Mouse (Mus musculus) liver (tissue): ENCODE data around the gene Nckap1l.

Experiments
- DNase-seq: peaks from one replicate; pipeline ENCODE4 v3.0.0-alpha.2; 2020; ENCODE audit warnings: mixed read lengths

Gene Nckap1l

DNA sequence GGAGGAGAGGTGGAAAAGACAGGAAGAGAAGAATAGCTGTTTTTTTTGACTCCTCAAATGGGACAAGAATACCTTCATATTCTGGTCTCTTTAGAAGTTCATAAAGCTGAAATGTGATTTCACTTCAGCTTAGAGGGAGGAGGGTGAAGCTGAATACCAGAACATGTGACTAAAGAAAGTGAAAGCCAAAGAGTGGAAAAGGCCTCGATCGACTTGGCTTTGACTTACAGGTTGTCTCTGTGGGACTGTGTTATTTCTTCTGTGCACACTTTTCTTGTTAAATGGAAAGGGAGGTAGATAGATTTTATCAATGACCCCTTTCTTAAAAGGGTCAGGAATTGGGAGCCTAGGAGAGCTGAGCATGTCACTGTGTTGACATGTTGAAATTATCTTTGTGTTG is 47.6 kb downstream of the Nckap1l start:
- DNase-seq: no peak

DNA sequence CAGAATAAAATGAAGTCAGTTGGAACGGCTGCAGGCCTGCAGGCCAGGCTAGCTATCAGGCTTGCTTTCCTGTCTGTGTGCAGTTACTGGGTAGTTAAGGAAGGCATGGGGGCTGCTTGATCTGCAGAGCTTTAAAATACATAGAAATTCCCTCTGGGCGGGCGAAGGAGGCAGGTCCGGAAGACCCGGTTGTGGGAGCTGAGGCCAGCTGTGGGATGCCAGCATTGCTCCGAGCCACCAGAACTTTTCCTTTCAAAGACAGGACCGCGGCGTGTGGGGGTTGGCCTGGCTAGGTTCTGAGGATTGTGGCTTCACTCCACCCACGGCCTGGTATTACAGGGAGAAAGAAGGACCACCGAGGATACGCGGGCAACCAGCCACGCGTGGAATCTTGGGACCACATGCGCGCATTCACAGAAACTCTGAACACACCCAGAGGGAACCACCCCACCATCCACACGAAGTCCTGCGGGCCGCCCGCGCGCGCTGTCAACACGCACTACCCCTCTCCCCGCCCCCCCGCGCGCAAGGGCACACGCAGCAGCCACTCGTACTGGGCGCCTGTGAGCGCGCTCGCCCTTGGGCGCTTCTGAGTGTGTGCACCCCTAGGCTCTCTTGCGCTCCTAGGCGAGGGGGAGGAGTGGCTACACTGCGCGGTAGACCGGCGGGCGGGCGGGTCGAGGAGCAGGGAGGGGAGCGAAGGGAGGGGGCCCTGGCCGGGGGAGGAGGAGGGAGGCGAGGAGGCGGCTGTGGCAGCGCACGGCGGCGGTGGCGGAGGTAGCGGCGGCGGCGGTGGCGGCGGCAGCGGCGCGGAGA is 49.0 kb downstream of the Nckap1l start, which contains the start of gene Pde1b:
Gene Pde1b (plus strand): TSS at position 600 of the 816 bp plus-strand sequence.
- DNase-seq: peak; percentile 58

DNA sequence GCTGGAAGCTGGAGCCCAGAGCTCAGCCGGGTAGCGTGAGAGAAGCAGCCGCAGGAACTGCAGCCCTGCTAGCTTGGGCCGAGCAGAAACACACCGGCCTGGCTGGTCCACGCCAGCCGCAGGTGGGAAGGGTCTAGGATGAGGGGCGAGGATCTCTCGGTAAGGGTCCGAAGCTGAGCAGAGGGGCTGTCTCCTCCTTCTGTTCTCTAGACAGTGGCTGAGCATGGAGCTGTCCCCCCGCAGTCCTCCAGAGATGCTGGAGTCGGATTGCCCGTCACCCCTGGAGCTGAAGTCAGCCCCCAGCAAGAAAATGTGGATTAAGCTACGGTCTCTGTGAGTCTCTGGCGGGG is 49.6 kb downstream of the Nckap1l start:
- DNase-seq: no peak

DNA sequence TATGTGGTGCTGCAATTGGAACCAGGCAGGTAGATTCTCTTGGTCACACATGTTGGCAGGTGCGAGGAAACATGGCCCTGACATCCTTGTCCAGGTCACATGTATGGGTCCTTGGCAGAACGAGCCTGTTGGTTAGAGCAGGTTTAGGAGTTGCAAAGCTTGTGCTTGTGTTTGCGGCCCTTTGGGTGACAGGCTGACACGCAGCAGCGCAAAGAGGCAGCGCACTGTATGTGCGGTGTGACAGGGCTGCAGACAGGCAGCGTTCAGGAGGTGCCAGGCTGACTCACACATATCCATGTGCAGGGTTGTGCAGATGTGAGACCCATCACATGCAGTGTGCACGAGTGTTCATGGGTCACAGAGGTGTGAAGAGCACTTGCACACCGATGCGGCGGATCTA is 50.1 kb downstream of the Nckap1l start:
- no peak for DNase-seq

DNA sequence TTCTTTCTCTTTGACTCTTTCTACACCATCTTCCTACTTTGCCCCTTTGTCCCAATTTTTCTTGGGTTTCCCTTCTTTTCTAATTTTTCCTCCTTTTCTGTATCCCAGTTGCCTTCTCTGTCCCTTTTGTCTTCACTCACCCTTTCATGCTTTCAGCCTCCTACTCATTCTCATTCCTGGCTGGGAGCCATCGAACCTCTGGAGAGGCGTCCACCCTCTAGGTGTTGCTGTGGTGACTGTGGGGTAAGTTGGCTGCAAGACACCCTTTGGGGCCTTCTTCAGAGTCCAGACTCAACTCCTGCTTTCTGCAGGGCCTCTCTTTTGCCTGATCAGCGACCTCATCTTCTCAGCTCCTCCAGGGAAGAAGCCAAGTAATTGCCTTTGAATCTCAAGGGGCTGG is 55.7 kb downstream of the Nckap1l start:
- DNase-seq: no peak

DNA sequence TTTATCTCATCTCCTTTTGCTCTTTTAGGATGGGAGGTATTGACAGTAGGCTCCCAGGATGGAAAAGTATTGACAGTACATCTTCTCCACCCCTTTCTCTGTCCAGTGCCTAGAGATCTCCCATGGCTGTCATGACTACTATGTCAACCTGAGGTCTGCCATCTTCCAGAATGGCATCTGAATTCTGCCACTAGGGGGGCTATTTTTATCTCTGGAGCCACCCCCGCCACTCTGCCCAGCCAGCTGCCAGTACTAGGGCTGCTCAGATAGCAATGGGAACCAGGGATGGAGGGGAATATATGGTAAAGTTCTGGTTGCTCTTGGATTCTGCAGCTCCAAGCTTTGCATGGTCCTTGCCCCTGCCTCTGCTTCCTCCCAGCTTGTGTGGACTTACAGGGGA is 58.1 kb downstream of the Nckap1l start:
- DNase-seq: no peak

DNA sequence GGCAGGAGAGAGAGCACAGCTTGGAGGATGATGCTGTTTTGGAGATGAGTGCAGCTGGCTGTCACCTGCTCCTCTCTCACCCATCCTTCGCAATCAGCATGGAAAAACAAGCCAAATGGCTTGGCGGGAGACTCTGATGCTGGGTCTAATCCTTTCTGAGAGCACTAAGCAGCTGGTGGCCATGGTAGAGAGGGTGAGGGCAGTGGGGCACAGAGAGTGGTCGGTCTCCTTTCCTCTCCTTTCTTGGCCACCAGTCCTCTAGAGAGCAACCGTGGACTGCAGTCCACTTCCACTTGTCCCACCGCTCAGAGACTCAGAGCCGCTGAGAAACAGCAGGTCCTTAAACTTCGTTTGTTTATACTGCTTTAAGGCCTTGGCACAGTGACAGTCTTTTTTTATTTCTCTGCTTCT is 60.0 kb downstream of the Nckap1l start:
- no peak for DNase-seq

DNA sequence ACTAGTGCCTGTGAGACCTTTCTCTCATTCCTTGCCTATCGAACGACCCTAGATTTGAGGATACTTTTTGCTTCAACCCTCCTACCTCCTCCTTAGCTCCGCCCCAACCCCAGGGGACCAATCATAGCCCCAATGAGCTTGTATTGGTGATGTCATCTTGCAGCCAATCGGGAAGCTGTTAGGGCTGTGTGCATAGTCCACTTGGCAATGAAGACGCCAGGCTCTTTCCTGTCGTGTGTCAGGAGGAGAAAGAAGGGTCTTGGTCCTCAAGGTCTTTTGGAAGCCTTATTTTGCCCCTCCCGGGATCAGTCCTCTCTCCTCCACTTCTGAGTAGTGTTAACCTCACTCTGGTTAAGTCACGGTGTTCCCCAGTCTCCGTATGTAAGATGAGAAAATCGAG is 60.5 kb downstream of the Nckap1l start:
- peak; percentile 55 for DNase-seq

DNA sequence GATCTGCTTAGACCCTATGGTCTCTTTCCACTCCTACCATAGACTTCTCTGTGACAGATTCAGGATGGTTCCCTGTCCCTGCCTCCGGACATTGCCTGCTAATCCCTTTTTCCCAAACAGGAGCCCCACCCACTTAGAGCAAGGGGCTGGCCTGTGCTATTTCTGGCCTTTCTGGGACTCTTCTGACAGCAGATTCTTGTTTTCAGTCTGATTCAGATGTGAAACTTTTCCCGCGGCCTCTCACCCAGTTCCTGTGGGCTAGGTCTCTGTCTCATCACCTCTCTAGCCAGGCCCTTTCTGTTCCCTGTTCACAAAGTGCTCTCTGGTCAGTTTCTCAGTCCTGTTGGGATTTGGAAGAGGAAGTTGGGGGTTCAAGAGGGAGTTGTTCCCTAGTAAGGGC is 61.3 kb downstream of the Nckap1l start:
- DNase-seq: no peak

DNA sequence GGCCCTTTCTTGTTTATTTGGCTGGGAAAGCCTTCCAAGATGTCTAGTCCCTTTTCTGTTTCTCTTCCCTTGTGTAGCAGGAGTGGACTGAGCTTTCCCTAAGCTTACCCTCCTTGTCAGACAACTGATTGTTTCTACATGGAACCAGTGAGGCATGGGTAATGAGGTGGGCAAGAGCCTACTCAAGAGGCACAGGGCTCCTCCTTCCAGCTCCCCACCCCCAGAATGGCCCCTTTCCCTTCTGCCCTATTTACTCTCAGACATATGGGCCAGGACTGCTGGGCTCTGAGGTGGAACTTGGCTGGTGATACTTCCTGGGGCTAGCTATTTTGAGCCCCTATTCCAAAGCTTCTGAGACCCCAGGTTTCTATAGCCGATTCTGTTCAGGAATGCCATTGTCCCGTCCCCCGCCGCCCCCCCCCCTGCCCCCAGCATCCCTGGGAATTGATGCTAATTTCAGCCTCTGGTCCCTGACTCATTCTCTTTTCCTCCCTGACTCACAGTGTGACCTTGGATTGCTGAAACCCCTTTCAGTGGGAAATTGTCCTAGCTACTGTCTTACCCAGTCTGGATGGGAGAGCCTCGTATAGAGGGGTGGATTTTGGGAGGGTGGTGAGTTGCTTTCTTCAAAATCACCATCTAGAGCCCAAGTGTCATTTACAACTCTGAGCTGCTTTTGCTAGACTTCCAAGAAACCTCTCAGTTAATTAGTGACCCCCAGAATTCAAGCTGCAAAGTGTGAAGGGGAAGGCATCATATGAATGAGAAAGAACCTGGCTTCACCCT is 65.2 kb downstream of the Nckap1l start:
- no peak for DNase-seq

DNA sequence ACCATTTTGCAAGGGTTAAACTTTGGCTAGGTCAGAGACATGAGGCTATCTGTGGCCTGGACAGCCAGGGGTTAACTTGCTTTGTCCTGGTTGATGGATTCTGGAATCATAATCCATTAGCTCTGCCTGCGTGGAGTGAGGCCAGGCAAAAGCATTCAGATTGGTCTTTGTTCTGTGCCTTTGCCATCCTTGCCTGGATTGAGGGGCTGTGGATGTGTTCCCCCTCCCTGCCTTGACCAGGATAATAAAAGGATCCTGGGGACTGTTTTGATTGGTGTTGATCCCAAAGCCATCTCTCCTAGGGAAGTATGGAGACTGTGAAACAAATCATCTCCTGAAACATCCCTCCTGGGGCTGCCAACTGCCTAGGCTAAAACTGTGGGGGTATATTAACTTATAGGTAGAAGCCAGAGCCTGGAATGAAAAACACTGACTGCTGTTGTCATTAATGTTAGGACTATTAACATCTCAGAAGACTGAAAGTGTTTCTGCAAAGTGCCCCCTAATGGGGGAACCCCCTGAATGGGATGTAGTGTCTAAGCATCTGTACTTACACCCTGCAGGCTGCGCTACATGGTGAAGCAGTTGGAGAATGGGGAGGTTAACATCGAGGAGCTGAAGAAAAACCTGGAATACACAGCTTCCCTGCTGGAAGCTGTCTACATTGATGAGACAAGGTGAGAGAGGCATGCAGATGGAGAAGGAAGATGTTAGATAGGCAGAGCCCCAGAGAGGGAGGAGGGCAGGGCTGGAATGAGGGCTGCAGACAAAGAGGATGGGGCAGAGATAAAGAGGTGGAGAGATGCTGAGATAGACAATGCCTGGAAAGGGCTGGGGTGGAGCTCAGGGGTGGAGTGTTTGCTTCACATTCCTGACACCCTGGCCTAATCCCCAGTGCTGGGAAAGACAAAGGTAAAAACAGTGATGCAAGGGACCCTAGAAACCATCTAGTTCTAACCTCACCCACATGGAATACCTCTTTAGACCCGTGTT is 66.1 kb downstream of the Nckap1l start:
- DNase-seq: no peak

DNA sequence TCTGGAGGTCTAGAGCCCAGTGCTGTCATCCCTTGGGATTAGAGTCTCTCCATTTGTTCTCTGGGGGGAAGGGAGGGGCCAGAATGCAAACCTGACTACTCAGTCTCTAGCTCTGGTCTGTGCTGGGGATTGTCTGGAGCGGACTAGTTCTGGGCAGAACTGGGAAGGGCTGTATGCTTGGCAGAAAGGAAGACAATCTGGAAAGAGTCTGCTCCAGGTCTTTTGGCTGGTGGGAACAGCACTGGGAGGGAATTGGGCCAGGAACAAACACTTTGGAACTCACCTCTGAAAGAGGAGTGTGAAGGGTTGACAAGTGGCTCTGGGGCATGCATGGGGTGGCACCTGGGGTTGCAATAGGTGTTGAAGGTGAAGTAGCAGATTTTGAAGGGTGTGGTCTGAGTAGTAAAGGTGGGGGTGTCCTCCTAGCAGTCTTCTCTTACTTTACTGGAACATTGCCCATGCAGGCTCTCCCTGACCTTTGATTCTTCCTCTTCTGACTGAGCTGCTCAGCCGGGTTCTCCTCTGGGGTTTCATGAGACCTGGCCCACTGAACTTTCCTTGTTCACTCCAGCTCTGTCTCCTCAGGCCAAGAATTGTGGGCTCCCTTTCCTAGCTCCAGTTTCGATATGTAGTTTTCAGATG is 69.0 kb downstream of the Nckap1l start:
- DNase-seq: no peak

DNA sequence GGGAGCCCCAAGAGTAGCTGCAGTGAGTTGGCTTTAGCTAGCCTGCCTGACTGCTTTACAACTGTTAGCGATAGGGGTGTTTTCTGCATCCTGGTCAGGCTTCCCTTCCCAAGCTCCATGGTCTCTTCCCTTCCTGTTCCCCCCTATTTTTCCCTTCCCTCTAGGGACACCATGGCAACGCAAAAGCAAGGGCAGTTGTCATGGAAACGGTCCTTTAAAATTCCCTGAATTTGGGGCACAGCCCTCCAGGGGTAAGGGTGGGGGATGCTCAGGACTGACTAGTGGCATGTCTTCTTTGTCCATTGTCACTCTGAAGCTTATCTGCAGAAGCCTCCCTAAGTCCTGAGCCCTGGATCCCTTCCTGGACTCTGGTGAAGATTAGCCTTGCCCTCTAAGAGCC is 69.6 kb downstream of the Nckap1l start:
- no peak for DNase-seq

DNA sequence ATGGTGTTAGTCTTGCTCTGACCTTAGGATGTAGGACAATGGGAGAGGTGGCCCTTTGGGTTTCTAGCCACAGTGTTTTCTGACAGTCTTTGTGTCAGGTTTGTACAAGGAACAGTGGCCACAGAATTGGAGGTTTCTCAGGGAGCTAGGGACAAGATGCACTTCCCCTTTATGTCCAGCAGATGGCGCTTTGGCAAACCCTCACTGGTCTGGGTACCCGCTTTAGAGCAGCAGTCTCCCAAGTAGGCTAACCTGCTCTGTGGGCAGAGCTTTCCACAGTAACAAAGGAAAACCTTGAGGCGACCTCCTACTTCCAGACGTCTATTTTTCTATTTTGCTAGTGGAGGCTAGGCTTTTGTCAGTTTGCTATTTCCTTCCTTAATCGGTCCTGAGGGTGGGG is 76.8 kb downstream of the Nckap1l start:
- peak; percentile 19 for DNase-seq

DNA sequence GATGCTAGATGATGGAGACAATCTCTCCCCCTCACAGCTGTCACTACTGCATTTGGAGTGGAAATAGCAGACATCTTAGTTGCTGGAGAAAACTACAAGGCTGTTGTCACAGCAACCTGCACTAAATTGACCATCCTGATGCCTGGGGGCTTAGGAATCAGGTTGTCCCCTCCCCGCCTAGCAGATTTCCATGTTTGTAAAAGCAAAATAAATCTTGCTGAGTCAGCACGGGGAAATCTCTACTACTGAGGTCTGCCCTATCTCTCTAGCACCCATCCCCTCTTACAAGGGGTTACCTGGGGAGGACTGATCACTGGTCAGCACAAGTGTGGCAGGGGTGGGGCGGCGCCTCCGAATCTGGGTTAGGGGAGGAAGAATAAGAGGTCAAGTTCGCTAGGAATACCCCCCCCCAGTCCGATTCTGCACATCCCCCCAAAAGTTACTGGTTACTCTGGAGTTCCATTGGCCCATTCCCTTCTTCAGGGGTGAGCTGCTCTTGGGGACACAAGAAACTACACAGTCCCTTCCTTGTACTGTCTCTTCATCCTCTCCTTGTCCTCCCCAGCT is 80.5 kb downstream of the Nckap1l start:
- no peak for DNase-seq

DNA sequence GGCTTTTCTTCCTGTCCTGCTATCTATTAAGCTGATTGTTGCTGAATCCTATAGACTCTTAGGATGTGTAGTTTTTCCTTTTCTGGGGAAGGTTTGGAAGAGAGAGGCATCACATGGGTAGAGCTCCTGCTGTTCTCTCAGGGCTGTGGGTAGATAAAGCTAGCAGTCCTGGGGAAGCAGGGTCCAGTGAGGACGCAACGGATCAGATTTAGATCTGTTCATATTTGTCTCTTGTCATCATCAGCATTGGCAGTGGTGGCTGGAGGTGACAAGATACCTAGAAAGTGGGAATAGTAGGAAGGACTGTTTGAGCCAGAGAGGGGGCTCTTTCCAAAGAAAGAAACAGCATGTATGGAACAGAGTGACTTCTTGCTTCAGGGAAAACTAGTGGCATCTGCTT is 81.4 kb downstream of the Nckap1l start:
- DNase-seq: no peak

DNA sequence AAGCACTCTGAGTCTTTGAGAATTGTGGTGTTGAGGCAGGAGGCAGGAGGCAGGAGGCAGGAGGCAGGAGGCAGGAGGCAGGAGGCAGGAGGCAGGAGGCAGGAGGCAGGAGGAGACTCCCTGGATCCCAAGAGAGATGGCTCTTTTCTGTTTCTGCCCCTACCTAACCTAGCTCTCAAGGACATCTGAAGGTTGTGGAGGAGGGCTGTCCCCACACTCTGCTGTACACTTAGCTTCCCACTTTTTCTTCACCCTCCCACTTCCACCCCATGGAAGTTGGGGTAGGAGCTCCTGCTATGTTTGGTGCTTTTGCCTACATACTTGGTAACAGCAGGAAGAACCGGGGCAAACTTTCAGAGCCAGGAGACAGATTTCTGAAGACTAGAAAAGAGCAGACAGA is 82.2 kb downstream of the Nckap1l start:
- no peak for DNase-seq

DNA sequence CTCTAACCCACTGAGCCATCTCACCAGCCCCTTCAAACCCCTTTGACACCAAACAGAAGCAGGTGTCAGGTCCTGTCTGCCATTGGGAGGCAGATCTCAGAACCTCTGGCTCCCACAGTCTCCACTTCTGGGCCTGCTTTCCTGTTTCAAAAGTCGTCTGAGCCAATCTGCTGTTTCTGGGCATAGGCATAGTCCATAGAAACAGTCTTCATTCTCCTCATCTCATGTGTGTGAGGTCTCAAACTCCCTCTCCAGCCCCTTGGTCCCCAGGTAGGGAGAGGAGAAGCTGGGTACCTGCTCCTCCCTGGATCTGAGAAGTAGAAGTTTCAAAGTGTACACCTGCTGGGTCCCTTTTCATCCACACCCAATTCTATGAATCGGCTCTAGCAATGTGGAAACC is 82.9 kb downstream of the Nckap1l start:
- DNase-seq: no peak

DNA sequence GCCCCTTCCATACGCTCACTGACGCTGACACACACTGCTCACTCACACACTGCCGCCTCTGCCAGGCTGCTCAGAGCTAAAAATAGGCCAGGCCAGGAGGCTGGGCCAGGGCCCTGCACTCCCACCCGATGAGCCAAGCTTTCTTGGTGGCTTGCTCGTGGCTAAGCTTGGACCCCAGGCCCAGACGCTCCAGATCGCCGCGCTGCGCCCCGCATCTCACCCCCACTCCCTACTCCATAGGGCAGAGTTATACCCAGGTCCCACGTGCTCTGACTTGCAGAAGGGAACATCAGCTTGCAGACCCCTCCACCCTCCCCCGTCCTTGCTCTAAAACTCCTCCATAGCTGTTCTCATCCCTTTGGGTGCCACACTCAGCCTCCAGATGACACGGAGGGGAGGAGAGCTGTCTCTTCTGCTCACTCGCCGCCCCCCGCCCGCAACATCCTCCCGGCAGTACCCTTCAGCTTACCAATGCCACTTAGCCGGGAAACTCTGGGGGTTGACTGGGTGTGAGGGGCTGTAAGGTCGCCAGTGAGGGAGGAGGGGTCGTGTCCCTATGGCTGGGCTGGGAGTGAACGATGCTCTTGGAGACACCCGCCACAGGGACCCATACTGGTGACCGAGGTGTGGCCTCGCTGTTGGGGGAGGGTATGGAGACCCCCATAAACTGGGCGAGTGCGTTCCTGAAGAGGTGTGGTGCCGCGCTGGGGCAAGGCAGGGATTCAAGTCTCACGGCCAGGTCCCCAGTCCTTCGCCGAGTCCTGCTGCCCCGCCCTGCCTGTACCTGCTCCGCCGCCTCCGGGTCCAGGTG is 83.6 kb downstream of the Nckap1l start:
- DNase-seq: no peak

DNA sequence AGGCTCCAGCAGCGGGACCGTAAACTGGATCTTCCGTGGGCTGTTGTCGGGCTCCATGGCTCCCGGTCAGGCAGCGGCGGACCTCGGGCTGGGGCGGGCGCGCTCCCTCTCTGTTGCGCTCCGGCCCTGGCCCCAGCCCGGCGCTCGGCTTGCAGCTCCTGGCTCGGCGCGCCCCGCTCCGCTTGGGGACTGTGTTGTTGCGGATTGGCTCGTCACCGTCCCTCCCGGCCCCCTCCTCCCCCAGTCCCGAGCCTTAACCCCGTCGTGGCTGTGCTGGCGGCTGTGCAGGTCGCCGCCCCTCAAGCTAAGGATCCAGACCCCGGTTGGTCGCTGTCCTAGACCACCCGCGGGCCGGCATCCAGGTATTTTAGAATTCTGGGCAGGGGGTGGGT is 84.2 kb downstream of the Nckap1l start, which contains the start of gene Ppp1r1a:
Gene Ppp1r1a (minus strand): TSS at position 182 of the 392 bp plus-strand sequence.
- peak; percentile 35 for DNase-seq

DNA sequence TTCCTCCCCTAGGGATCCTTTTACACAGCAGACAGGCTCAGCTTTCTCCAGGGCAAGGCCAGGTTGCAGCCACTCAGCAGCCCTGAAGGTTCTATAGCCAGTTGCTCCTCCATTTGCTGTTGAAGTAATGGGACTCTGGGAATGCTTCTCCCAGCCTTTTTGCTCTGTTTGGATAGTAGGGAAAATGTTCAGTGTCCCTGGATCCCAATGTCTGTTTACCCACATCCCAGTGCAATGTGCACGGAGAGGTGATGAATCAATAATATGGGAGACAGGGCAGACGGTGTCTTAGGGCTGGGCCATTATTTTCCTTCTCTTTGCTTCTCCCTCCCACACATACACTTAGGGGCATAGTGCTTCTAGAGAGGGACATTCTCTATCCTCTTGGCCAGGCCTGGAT is 85.7 kb downstream of the Nckap1l start:
- DNase-seq: no peak
